ENCODE assay signal across 23 mouse cellular contexts in genomic region chr4:100951876-100952275, GRCm38 (mm10).
"Had no signal": no experiment of that assay in that cellular context is flagged by ENCODE, and none has a peak within 500 bp of the region (broad histone marks: within the 10 kb centered on the region; RNA-seq: fewer than 3 reads in every experiment).

No protein-coding gene starts in this region.

- ATAC-seq: hindbrain, embryonic 16.5 days; inflammation-experienced regulatory T-cells, adult 6 months; intestine, embryonic 15.5 days; intestine, postnatal 0 days had no signal

- H3K4me1 ChIP-seq: heart, embryonic 12.5 days; intestine, embryonic 15.5 days; liver, embryonic 13.5 days; liver, embryonic 15.5 days had no signal

- H3K4me2 ChIP-seq: heart, embryonic 12.5 days; hindbrain, embryonic 14.5 days; intestine, embryonic 15.5 days; limb, embryonic 12.5 days; liver, embryonic 11.5 days; liver, embryonic 13.5 days; liver, embryonic 15.5 days had no signal

- DNase-seq: gastrocnemius, postnatal 14 days; gastrocnemius, postnatal 36 days; heart, adult 2 months; heart, postnatal 10 days; heart, postnatal 4 days; kidney, adult 18-20 months; kidney, adult 8-10 months; kidney, postnatal 10 days; kidney, postnatal 4 days; liver; liver, embryonic 13.5 days had no signal

- H3K36me3 ChIP-seq: intestine, embryonic 15.5 days; liver, embryonic 13.5 days; liver, embryonic 15.5 days had no signal

- H3K9ac ChIP-seq: heart, embryonic 12.5 days; hindbrain, embryonic 14.5 days; intestine, embryonic 15.5 days; limb, embryonic 12.5 days; liver, embryonic 13.5 days; liver, embryonic 15.5 days had no signal

- H3K27me3 ChIP-seq: heart, embryonic 12.5 days; intestine, embryonic 15.5 days; limb, embryonic 12.5 days; liver, embryonic 13.5 days; liver, embryonic 15.5 days had no signal

- H3K4me3 ChIP-seq: heart, adult 2 months; heart, embryonic 12.5 days; intestine, embryonic 15.5 days; layer of hippocampus, adult 2 months; left cerebral cortex, adult 2 months; limb, embryonic 10.5 days; limb, embryonic 12.5 days; liver, embryonic 13.5 days; liver, embryonic 15.5 days had no signal

- H3K9me3 ChIP-seq: heart, embryonic 12.5 days; intestine, embryonic 15.5 days; limb, embryonic 10.5 days; limb, embryonic 12.5 days; liver, embryonic 13.5 days; liver, embryonic 15.5 days had no signal

- H3K27ac ChIP-seq: heart, adult 2 months; hindbrain, embryonic 14.5 days; intestine, embryonic 15.5 days; layer of hippocampus, adult 2 months; left cerebral cortex, adult 2 months; limb, embryonic 10.5 days; limb, embryonic 12.5 days; liver, embryonic 13.5 days; liver, embryonic 15.5 days had no signal
